Mouse (Mus musculus) liver, embryonic 12.5 days (tissue): Measurements from ENCODE around the gene Slc25a23. TPM values are rescaled to one million over a fixed set of nuclear protein-coding genes. Genes with fewer than 3 reads are reported as not detected.

Source experiments
- ATAC-seq: fragments of 200-750 bp; cut with Nextera tagmentation; 2 replicates; pipeline ENCODE4 v1.8.0; 2017; ENCODE audit warnings: moderate number of reproducible peaks, mild to moderate bottlenecking, moderate library complexity
- H3K27ac ChIP-seq: fragments of 300-500 bp; sonication (generic); 2 replicates; pipeline ENCODE4 v1.5.1; 2016; ENCODE audit warnings: mild to moderate bottlenecking
- H3K27me3 ChIP-seq: fragments of 300-500 bp; sonication (generic); replicated peaks from 2 replicates; pipeline ENCODE4 v1.6.1; 2016; ENCODE audit warnings: mild to moderate bottlenecking, moderate library complexity
- H3K36me3 ChIP-seq: fragments of 300-500 bp; sonication (generic); 2 replicates; pipeline ENCODE4 v1.6.1; 2016; ENCODE audit warnings: mild to moderate bottlenecking, moderate library complexity
- H3K4me1 ChIP-seq: fragments of 300-500 bp; sonication (generic); 2 replicates; pipeline ENCODE4 v1.6.1; 2016
- H3K4me2 ChIP-seq: fragments of 300-500 bp; sonication (generic); 2 replicates; pipeline ENCODE4 v1.6.1; 2016; ENCODE audit warnings: mild to moderate bottlenecking, moderate library complexity
- H3K4me3 ChIP-seq: fragments of 300-500 bp; sonication (generic); 2 replicates; pipeline ENCODE4 v1.5.1; 2016; ENCODE audit warnings: mild to moderate bottlenecking, moderate library complexity
- H3K9ac ChIP-seq: fragments of 300-500 bp; sonication (generic); 2 replicates; pipeline ENCODE4 v1.6.1; 2016; ENCODE audit warnings: mild to moderate bottlenecking, moderate library complexity
- H3K9me3 ChIP-seq: fragments of 300-500 bp; sonication (generic); replicated peaks from 2 replicates; pipeline ENCODE4 v1.6.1; 2016; ENCODE audit warnings: mild to moderate bottlenecking, moderate library complexity
- WGBS: fragments of 180-500 bp; shearing (Covaris S2); methylation state at CpG from one replicate; pipeline ENCODE4 v1.1.7; 2016; ENCODE audit not compliant: insufficient replicate concordance; 5-methylcytosine and 5-hydroxymethylcytosine counted together
- polyA plus RNA-seq: library from polyadenylated mRNA; unstranded; fragments of >200 nt; fragmentation: Nextera tagmentation; extraction: Ambion mirVana; gene quantifications from 2 replicates; pipeline ENCODE4 v1.2.1, GENCODE M21; 2016

Gene Slc25a23
- polyA plus RNA-seq, 1 experiment from 2014 or later, result 3.5 TPM

GRCm38 (mm10) chr17:57007137-57007905, 52.3 kb downstream of the Slc25a23 start:
- no peaks in the 10 kb centered on the region for H3K27me3 ChIP-seq
- no peak overlapping the region for H3K9ac ChIP-seq
- peaks cover 75% of the 10 kb centered on the region for H3K4me1 ChIP-seq
- ATAC-seq, result no peak
- peaks cover 76% of the 10 kb centered on the region for H3K36me3 ChIP-seq
- no peak overlapping the region for H3K4me3 ChIP-seq
- no peaks in the 10 kb centered on the region for H3K9me3 ChIP-seq
- 85% methylated on average over 13 of the region's 13 CpGs for WGBS
- H3K4me2 ChIP-seq, result no peak overlapping the region
- no peak overlapping the region for H3K27ac ChIP-seq

DNA sequence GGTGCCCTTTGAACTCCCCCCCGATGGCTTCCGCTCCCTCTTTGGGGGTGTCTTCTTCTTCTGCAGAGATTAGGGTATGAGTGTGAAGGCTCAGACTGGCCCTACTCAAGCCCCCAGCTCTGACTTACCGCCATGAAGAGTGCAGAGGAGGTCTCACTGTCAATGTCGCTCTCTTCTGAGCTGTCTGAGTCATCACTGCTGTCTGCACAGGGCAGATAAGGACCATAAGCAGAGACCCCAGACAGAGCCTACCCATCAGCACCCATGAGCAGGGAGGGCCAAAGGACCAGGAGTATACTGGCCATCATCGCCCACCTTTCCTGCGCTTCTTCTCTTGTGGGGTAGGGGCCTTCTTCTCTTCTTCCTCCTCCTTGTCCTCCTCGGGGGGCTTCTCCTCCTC, 55.7 kb downstream of the Slc25a23 start:
- peak; percentile 85 for ATAC-seq
- H3K27ac ChIP-seq, result peak overlapping the region; percentile 77
- 51% methylated on average over 7 of the region's 7 CpGs for WGBS
- H3K4me3 ChIP-seq, result peak overlapping the region; percentile 5; the same call in 1 of the 2 replicates
- H3K9ac ChIP-seq, result peak overlapping the region; percentile 51
- H3K27me3 ChIP-seq, result no peaks in the 10 kb centered on the region
- peak overlapping the region; percentile 52 for H3K4me2 ChIP-seq
- no peaks in the 10 kb centered on the region for H3K9me3 ChIP-seq
- H3K4me1 ChIP-seq, result peaks cover 67% of the 10 kb centered on the region
- peaks cover 86% of the 10 kb centered on the region for H3K36me3 ChIP-seq

DNA sequence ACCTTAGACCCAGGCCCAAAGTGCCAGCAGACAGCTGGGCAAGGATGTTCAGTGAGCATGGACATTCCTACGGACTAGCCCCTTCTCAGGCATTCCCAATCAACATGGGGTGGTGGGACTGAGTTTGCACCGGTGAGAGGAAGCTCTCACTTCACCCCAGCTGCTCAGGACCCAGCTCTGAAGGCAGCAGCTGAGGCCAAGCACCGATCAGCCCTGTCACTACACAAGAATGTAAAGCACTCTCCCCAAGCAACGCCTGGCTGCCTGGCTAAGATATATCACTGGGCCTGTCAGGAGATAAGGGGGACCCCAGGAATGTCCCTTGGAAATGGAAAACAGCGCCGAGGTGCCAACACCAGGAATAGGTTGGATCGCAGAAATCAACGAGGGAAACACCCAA, 58.4 kb downstream of the Slc25a23 start:
- no peak overlapping the region for H3K27ac ChIP-seq
- peaks cover 69% of the 10 kb centered on the region for H3K36me3 ChIP-seq

DNA sequence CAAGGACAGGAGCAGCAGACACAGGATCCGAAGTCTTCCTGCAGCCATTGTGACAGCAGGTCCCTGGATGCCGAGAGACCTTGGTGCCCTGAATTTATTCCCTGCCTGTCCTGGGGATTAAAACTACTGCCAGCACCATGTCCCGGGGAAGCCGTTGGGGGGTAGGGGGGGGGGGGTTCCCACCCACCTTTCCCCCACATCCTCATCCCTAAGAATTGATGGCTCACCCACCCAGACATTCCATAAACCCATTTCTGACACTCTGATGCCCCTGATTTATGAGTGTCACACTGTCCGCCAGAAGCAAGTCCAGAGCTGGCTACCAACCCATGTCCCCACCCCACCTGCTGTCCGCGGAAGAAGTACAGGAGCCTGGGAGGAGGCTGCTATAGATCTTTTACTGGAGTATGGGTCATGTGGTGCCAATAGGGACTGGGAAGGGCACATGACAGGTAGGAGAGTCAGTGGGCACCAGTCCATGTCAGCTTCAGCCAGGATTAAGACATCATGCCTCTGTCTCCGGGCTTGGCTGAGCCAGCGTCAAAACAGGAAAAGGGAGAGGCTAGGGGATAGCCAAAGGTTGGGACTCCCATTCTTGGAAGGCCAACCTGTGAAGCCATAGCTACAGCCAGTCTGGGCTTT, 59.6 kb downstream of the Slc25a23 start, which contains the start of gene Pspn:
Pspn (minus strand) TSS at position 51 of the 642 bp plus-strand sequence.
- Histone ChIP-seq H3K27me3 (no peaks in the 10 kb centered on the region), H3K4me1 (peaks cover 60% of the 10 kb centered on the region), H3K36me3 (peaks cover 69% of the 10 kb centered on the region), H3K4me3 (no peak within 1 kb of the TSS), H3K9me3 (no peaks in the 10 kb centered on the region), H3K4me2 (no peak within 1 kb of the TSS), H3K9ac (no peak within 1 kb of the TSS), H3K27ac (no peak within 1 kb of the TSS)
- no peak for ATAC-seq
- 84% methylated on average over 9 of the region's 9 CpGs for WGBS

More for the DNA sequence above, 58.4 kb downstream of the Slc25a23 start:
- Histone ChIP-seq H3K9ac (no peak overlapping the region), H3K27me3 (no peaks in the 10 kb centered on the region), H3K4me3 (no peak overlapping the region), H3K9me3 (no peaks in the 10 kb centered on the region), H3K4me2 (no peak overlapping the region), H3K4me1 (peaks cover 65% of the 10 kb centered on the region)
- 47% methylated on average over 8 of the region's 8 CpGs for WGBS
- ATAC-seq, result no peak

GRCm38 (mm10) chr17:56999414-56999813, 60.2 kb downstream of the Slc25a23 start:
- H3K4me3 ChIP-seq, result no peak overlapping the region
- H3K27me3 ChIP-seq, result no peaks in the 10 kb centered on the region
- no peak overlapping the region for H3K4me2 ChIP-seq
- H3K9me3 ChIP-seq, result no peaks in the 10 kb centered on the region
- H3K9ac ChIP-seq, result no peak overlapping the region
- no peak overlapping the region for H3K27ac ChIP-seq
- WGBS, result 85% methylated on average over 9 of the region's 9 CpGs
- peaks cover 69% of the 10 kb centered on the region for H3K36me3 ChIP-seq
- no peak for ATAC-seq
- peaks cover 53% of the 10 kb centered on the region for H3K4me1 ChIP-seq

GRCm38 (mm10) chr17:56997029-56997667, 62.5 kb downstream of the Slc25a23 start, which contains the start of gene Alkbh7:
TSS of gene Alkbh7 (plus strand) at chr17:56997339.
- H3K4me2 ChIP-seq, result peak within 1 kb of the TSS; percentile 81
- peak within 1 kb of the TSS; percentile 74 for H3K9ac ChIP-seq
- no peaks in the 10 kb centered on the region for H3K9me3 ChIP-seq
- H3K27me3 ChIP-seq, result no peaks in the 10 kb centered on the region
- H3K36me3 ChIP-seq, result peaks cover 69% of the 10 kb centered on the region
- peak; percentile 99 for ATAC-seq
- H3K27ac ChIP-seq, result peak within 1 kb of the TSS; percentile 69
- peaks cover 33% of the 10 kb centered on the region for H3K4me1 ChIP-seq
- WGBS, result under 1% methylated on average over 38 of the region's 38 CpGs
- H3K4me3 ChIP-seq, result peak within 1 kb of the TSS; percentile 80

- WGBS, result 71% methylated on average over 2 of the region's 2 CpGs
- Histone ChIP-seq H3K4me1 (peaks cover 33% of the 10 kb centered on the region), H3K9me3 (no peaks in the 10 kb centered on the region), H3K27ac (no peak overlapping the region), H3K4me3 (peak overlapping the region; percentile 80), H3K4me2 (peak overlapping the region; percentile 81), H3K27me3 (no peaks in the 10 kb centered on the region), H3K36me3 (peaks cover 73% of the 10 kb centered on the region), H3K9ac (peak overlapping the region; percentile 52)
- no peak for ATAC-seq
Measured at GRCm38 (mm10) chr17:56996506-56996905, 63.2 kb downstream of the Slc25a23 start.

- Histone ChIP-seq H3K36me3 (peaks cover 68% of the 10 kb centered on the region), H3K27me3 (no peaks in the 10 kb centered on the region), H3K4me2 (no peak overlapping the region), H3K9me3 (no peaks in the 10 kb centered on the region), H3K4me1 (peaks cover 36% of the 10 kb centered on the region), H3K27ac (no peak overlapping the region), H3K4me3 (no peak overlapping the region), H3K9ac (no peak overlapping the region)
- 81% methylated on average over 8 of the region's 8 CpGs for WGBS
- ATAC-seq, result no peak
Measured at GRCm38 (mm10) chr17:56995046-56995445, 64.6 kb downstream of the Slc25a23 start.

Other genes starting within 250 kb of the Slc25a23 start
- gene Rfx2, start 228.8 kb downstream of the Slc25a23 start, polyA plus RNA-seq, result 12.6 and 13.6 TPM in 2 replicates
- not detected in 2 replicates for gene Acsbg2, start 185.4 kb downstream of the Slc25a23 start, polyA plus RNA-seq
- gene 1700061G19Rik, start 184.4 kb downstream of the Slc25a23 start, polyA plus RNA-seq, result 0.08 and 0.11 TPM in 2 replicates
- gene Mllt1, start 124.4 kb downstream of the Slc25a23 start, polyA plus RNA-seq, result 24.4 and 24.7 TPM in 2 replicates
- not detected in 2 replicates for gene Acer1, start 77.7 kb downstream of the Slc25a23 start, polyA plus RNA-seq
- gene Clpp, start 69.6 kb downstream of the Slc25a23 start, polyA plus RNA-seq, result 108 and 115 TPM in 2 replicates
- gene Alkbh7, start 62.5 kb downstream of the Slc25a23 start, polyA plus RNA-seq, result 24.5 and 25.1 TPM in 2 replicates
- 0.29 and 0.31 TPM in 2 replicates for gene Pspn, start 59.8 kb downstream of the Slc25a23 start, polyA plus RNA-seq
- 76.4 and 78.5 TPM in 2 replicates for gene Gtf2f1, start 48.6 kb downstream of the Slc25a23 start, polyA plus RNA-seq
- gene Gm17949, start 48.4 kb downstream of the Slc25a23 start, polyA plus RNA-seq, result 0.11 and 0.33 TPM in 2 replicates
- 54.9 and 57.1 TPM in 2 replicates for gene Khsrp, start 28.3 kb downstream of the Slc25a23 start, polyA plus RNA-seq
- not detected in 2 replicates for gene Slc25a41, start 18.2 kb downstream of the Slc25a23 start, polyA plus RNA-seq
- gene Crb3, start 758 bp downstream of the Slc25a23 start, polyA plus RNA-seq, result 2.5 and 3.0 TPM in 2 replicates
- 1.8 and 2.2 TPM in 2 replicates for gene Dennd1c, start 18.7 kb upstream of the Slc25a23 start, polyA plus RNA-seq
- gene Tubb4a, start 27.9 kb upstream of the Slc25a23 start, polyA plus RNA-seq, result 1.1 and 1.4 TPM in 2 replicates
- 2.3 and 2.4 TPM in 2 replicates for gene Tnfsf9, start 45.5 kb upstream of the Slc25a23 start, polyA plus RNA-seq
- gene Cd70, start 89.9 kb upstream of the Slc25a23 start, polyA plus RNA-seq, result not detected in 2 replicates
- 1.6 and 1.7 TPM in 2 replicates for gene Tnfsf14, start 134.3 kb upstream of the Slc25a23 start, polyA plus RNA-seq
- gene C3, start 168.3 kb upstream of the Slc25a23 start, polyA plus RNA-seq, result 95.1 and 100 TPM in 2 replicates
- 18.2 and 18.4 TPM in 2 replicates for gene Gpr108, start 188.6 kb upstream of the Slc25a23 start, polyA plus RNA-seq
- 14.7 and 15.3 TPM in 2 replicates for gene Trip10, start 189.6 kb upstream of the Slc25a23 start, polyA plus RNA-seq
- gene Vav1, start 219.2 kb upstream of the Slc25a23 start, polyA plus RNA-seq, result 14.2 and 14.3 TPM in 2 replicates